Mouse (Mus musculus) MEL (cell line): ENCODE results near the gene Gucd1. TPM values are rescaled to one million over a fixed set of nuclear protein-coding genes. Genes with fewer than 3 reads are reported as not detected.

Experiments
- DNase-seq: peaks from one replicate; pipeline ENCODE4 v3.0.0; 2011; ENCODE audit warnings: low read depth, low spot score
- H3K27ac ChIP-seq: 2 replicates; pipeline ENCODE4 v1.5.1; 2012; ENCODE audit warnings: low read depth, mild to moderate bottlenecking, control low read depth, low read length, moderate library complexity; ENCODE audit not compliant: control insufficient read depth
- H3K27me3 ChIP-seq, 2 experiments: fragments of 150-350 bp in 1 of 2; sonication (generic) in 1 of 2; 2 replicates each; pipeline ENCODE4 v1.6.1; 2012; ENCODE audit warnings: low read length in 2 of 2, mild to moderate bottlenecking in 2 of 2, improper control_type of control experiment in 1 of 2, moderate library complexity in 1 of 2; ENCODE audit not compliant: insufficient read depth in 2 of 2, control insufficient read depth in 1 of 2
- H3K36me3 ChIP-seq, 2 experiments: 2 replicates each; pipeline ENCODE4 v1.6.1; 2012 to 2014; ENCODE audit warnings: low read length in 2 of 2, improper control_type of control experiment in 1 of 2, inconsistent platforms in 1 of 2, mild to moderate bottlenecking in 1 of 2; ENCODE audit not compliant: insufficient read depth in 2 of 2, control insufficient read depth in 1 of 2
- H3K4me1 ChIP-seq, 2 experiments: fragments of 150-350 bp in 1 of 2; sonication (generic) in 1 of 2; 2 replicates each; pipeline ENCODE4 v1.6.1; 2012; ENCODE audit warnings: low read length in 2 of 2, improper control_type of control experiment in 1 of 2, mild to moderate bottlenecking in 1 of 2; ENCODE audit not compliant: insufficient read depth in 2 of 2, control insufficient read depth in 1 of 2
- H3K4me3 ChIP-seq, 2 experiments: fragments of 150-350 bp in 1 of 2; sonication (generic) in 1 of 2; 2 replicates each; pipeline ENCODE4 v1.5.1; 2012; ENCODE audit warnings: low read depth in 2 of 2, low read length in 2 of 2, mild to moderate bottlenecking in 2 of 2, moderate library complexity in 2 of 2, control low read depth in 1 of 2, improper control_type of control experiment in 1 of 2; ENCODE audit not compliant: control insufficient read depth in 1 of 2, insufficient read depth in 1 of 2
- H3K79me2 ChIP-seq: 2 replicates; pipeline ENCODE4 v1.6.1; 2012; ENCODE audit warnings: mild to moderate bottlenecking, low read length, moderate library complexity; ENCODE audit not compliant: control insufficient read depth, poor library complexity, insufficient read depth
- H3K9ac ChIP-seq: 2 replicates; pipeline ENCODE4 v1.6.1; 2012; ENCODE audit warnings: low read depth, mild to moderate bottlenecking, control low read depth, low read length, moderate library complexity; ENCODE audit not compliant: control insufficient read depth, poor library complexity, severe bottlenecking
- H3K9me3 ChIP-seq: fragments of 150-350 bp; sonication (generic); replicated peaks from 2 replicates; pipeline ENCODE4 v1.6.1; 2012; ENCODE audit warnings: mild to moderate bottlenecking, low read length, improper control_type of control experiment, moderate library complexity; ENCODE audit not compliant: insufficient read depth
- BHLHE40 ChIP-seq: IDR thresholded peaks from 2 replicates; pipeline ENCODE4 v1.6.1; 2012; ENCODE audit warnings: low read depth, mild to moderate bottlenecking, inconsistent platforms, low read length, improper control_type of control experiment, borderline replicate concordance
- CHD1 ChIP-seq: IDR thresholded peaks from 2 replicates; pipeline ENCODE4 v1.6.1; 2012; ENCODE audit warnings: low read depth, mild to moderate bottlenecking, inconsistent platforms, low read length, improper control_type of control experiment
- CHD2 ChIP-seq: IDR thresholded peaks from 2 replicates; pipeline ENCODE4 v1.6.1; 2011; ENCODE audit warnings: low read length, improper control_type of control experiment
- ELF1 ChIP-seq: IDR thresholded peaks from 2 replicates; pipeline ENCODE4 v1.6.1; 2014; ENCODE audit warnings: low read depth, mild to moderate bottlenecking, inconsistent platforms, low read length, improper control_type of control experiment, moderate library complexity
- EP300 ChIP-seq, 2 experiments: IDR thresholded peaks; 2 replicates each; pipeline ENCODE4 v1.6.1; 2011; ENCODE audit warnings: improper control_type of control experiment in 2 of 2, low read length in 2 of 2, low read depth in 1 of 2, mild to moderate bottlenecking in 1 of 2
- GABPA ChIP-seq: IDR thresholded peaks from 2 replicates; pipeline ENCODE4 v1.6.1; 2012; ENCODE audit warnings: low read depth, mild to moderate bottlenecking, inconsistent platforms, low read length, improper control_type of control experiment, moderate library complexity
- GATA1 ChIP-seq: IDR thresholded peaks from 2 replicates; pipeline ENCODE4 v1.6.1; 2011; ENCODE audit warnings: low read depth, low read length, improper control_type of control experiment
- HCFC1 ChIP-seq: IDR thresholded peaks from 2 replicates; pipeline ENCODE4 v1.6.1; 2012; ENCODE audit warnings: low read depth, mild to moderate bottlenecking, inconsistent platforms, low read length, improper control_type of control experiment, moderate library complexity
- JUND ChIP-seq: IDR thresholded peaks from 2 replicates; pipeline ENCODE4 v1.6.1; 2011; ENCODE audit warnings: low read depth, mild to moderate bottlenecking, improper control_type of control experiment, low read length
- KAT2A ChIP-seq: conservative IDR thresholded peaks from 2 replicates; pipeline ENCODE4 v1.6.1; 2012; ENCODE audit warnings: low read depth, low read length, improper control_type of control experiment, inconsistent platforms
- MAFK ChIP-seq: IDR thresholded peaks from 2 replicates; pipeline ENCODE4 v1.6.1; 2011; ENCODE audit warnings: low read depth, mild to moderate bottlenecking, low read length, improper control_type of control experiment, borderline replicate concordance
- MAX ChIP-seq: IDR thresholded peaks from 2 replicates; pipeline ENCODE4 v1.6.1; 2011; ENCODE audit warnings: low read length, improper control_type of control experiment
- MAZ ChIP-seq: IDR thresholded peaks from 2 replicates; pipeline ENCODE4 v1.6.1; 2012; ENCODE audit warnings: low read depth, mild to moderate bottlenecking, inconsistent platforms, low read length, improper control_type of control experiment
- MEF2A ChIP-seq: IDR thresholded peaks from 2 replicates; pipeline ENCODE4 v1.6.1; 2014; ENCODE audit warnings: low read depth, mild to moderate bottlenecking, inconsistent platforms, low read length, improper control_type of control experiment; ENCODE audit not compliant: poor library complexity, insufficient replicate concordance, severe bottlenecking; ENCODE audit errors: extremely low read depth
- MXI1 ChIP-seq: IDR thresholded peaks from 2 replicates; pipeline ENCODE4 v1.6.1; 2011; ENCODE audit warnings: mild to moderate bottlenecking, low read depth, low read length, improper control_type of control experiment
- MYB ChIP-seq: IDR thresholded peaks from 2 replicates; pipeline ENCODE4 v1.6.1; 2011; ENCODE audit warnings: mild to moderate bottlenecking, low read depth, low read length, improper control_type of control experiment
- MYC ChIP-seq: IDR thresholded peaks from 2 replicates; pipeline ENCODE4 v1.6.1; 2011; ENCODE audit warnings: low read depth, mild to moderate bottlenecking, low read length, improper control_type of control experiment, moderate library complexity
- NELFE ChIP-seq: IDR thresholded peaks from 2 replicates; pipeline ENCODE4 v1.6.1; 2011; ENCODE audit warnings: low read depth, low read length, improper control_type of control experiment
- NRF1 ChIP-seq: IDR thresholded peaks from 2 replicates; pipeline ENCODE4 v1.6.1; 2014; ENCODE audit warnings: low read depth, mild to moderate bottlenecking, inconsistent platforms, low read length, improper control_type of control experiment, moderate library complexity; ENCODE audit not compliant: poor library complexity, insufficient read depth, severe bottlenecking
- POLR2A ChIP-seq, 2 experiments: IDR thresholded peaks; 2 replicates each; pipeline ENCODE4 v1.6.1; 2011 to 2012; ENCODE audit warnings: low read length in 2 of 2, mild to moderate bottlenecking in 2 of 2, control low read depth in 1 of 2, improper control_type of control experiment in 1 of 2, low read depth in 1 of 2, moderate library complexity in 1 of 2; ENCODE audit not compliant: control insufficient read depth in 1 of 2, insufficient read depth in 1 of 2, poor library complexity in 1 of 2
- POLR2AphosphoS2 ChIP-seq: IDR thresholded peaks from 2 replicates; pipeline ENCODE4 v1.6.1; 2011; ENCODE audit warnings: low read length, improper control_type of control experiment
- POLR2AphosphoS5 ChIP-seq: IDR thresholded peaks from 2 replicates; pipeline ENCODE4 v1.6.1; 2012; ENCODE audit warnings: low read depth, borderline replicate concordance, mild to moderate bottlenecking, inconsistent platforms, low read length, moderate library complexity, mixed read lengths
- RCOR1 ChIP-seq: IDR thresholded peaks from 2 replicates; pipeline ENCODE4 v1.6.1; 2012; ENCODE audit warnings: low read depth, mild to moderate bottlenecking, inconsistent platforms, low read length, improper control_type of control experiment
- SIN3A ChIP-seq: IDR thresholded peaks from 2 replicates; pipeline ENCODE4 v1.6.1; 2012; ENCODE audit warnings: low read length, improper control_type of control experiment, inconsistent platforms
- SMC3 ChIP-seq: IDR thresholded peaks from 2 replicates; pipeline ENCODE4 v1.6.1; 2011; ENCODE audit warnings: low read depth, low read length, improper control_type of control experiment
- TAL1 ChIP-seq: IDR thresholded peaks from 2 replicates; pipeline ENCODE4 v1.6.1; 2012; ENCODE audit warnings: mild to moderate bottlenecking, inconsistent platforms, low read length, moderate library complexity, mixed read lengths
- TBP ChIP-seq: IDR thresholded peaks from 2 replicates; pipeline ENCODE4 v1.8.0; 2011; ENCODE audit warnings: low read depth, low read length, improper control_type of control experiment
- TCF12 ChIP-seq: IDR thresholded peaks from 2 replicates; pipeline ENCODE4 v1.6.1; 2014; ENCODE audit warnings: low read depth, mild to moderate bottlenecking, inconsistent platforms, low read length, improper control_type of control experiment, moderate library complexity
- UBTF ChIP-seq: IDR thresholded peaks from 2 replicates; pipeline ENCODE4 v1.6.1; 2012; ENCODE audit warnings: low read depth, mild to moderate bottlenecking, inconsistent platforms, low read length, improper control_type of control experiment, moderate library complexity, borderline replicate concordance; ENCODE audit not compliant: insufficient read depth
- USF1 ChIP-seq: IDR thresholded peaks from 2 replicates; pipeline ENCODE4 v1.6.1; 2014; ENCODE audit warnings: low read depth, mild to moderate bottlenecking, inconsistent platforms, low read length, improper control_type of control experiment, moderate library complexity
- USF2 ChIP-seq, 2 experiments: IDR thresholded peaks; 2 replicates each; pipeline ENCODE4 v1.6.1; 2011 to 2012; ENCODE audit warnings: improper control_type of control experiment in 2 of 2, low read length in 2 of 2, borderline replicate concordance in 1 of 2, inconsistent platforms in 1 of 2, low read depth in 1 of 2, mild to moderate bottlenecking in 1 of 2; ENCODE audit not compliant: insufficient read depth in 1 of 2
- ZC3H11A ChIP-seq: IDR thresholded peaks from 2 replicates; pipeline ENCODE4 v1.6.1; 2012; ENCODE audit warnings: low read depth, mild to moderate bottlenecking, inconsistent platforms, low read length, improper control_type of control experiment
- ZMIZ1 ChIP-seq: IDR thresholded peaks from 2 replicates; pipeline ENCODE4 v1.6.1; 2012; ENCODE audit warnings: low read depth, mild to moderate bottlenecking, inconsistent platforms, low read length, improper control_type of control experiment, moderate library complexity
- ZNF384 ChIP-seq: IDR thresholded peaks from 2 replicates; pipeline ENCODE4 v1.6.1; 2012; ENCODE audit warnings: low read depth, mild to moderate bottlenecking, inconsistent platforms, low read length, improper control_type of control experiment
- polyA plus RNA-seq, 2 experiments: library from polyadenylated mRNA; stranded (reverse) in 1 of 2; unstranded in 1 of 2; fragments of >175 nt in 1 of 2; fragments of >200 nt in 1 of 2; gene quantifications; 2 replicates each; pipeline versions ENCODE4 v1.2.1 to v1.2.4; 2012; ENCODE audit warnings: low replicate concordance in 2 of 2, low read depth in 1 of 2; ENCODE audit not compliant: insufficient read length in 2 of 2, insufficient read depth in 1 of 2, missing spikeins in 1 of 2
- total RNA-seq: library from RNA; depleted of rRNA; stranded (reverse); fragments of 300-350 nt; gene quantifications from 2 replicates; pipeline ENCODE4 v1.2.3, GENCODE M21; 2012

Gucd1 gene
- total and polyA plus RNA-seq, 3 experiments, result 18.7 to 30.7 TPM; not detected in 1

DNA sequence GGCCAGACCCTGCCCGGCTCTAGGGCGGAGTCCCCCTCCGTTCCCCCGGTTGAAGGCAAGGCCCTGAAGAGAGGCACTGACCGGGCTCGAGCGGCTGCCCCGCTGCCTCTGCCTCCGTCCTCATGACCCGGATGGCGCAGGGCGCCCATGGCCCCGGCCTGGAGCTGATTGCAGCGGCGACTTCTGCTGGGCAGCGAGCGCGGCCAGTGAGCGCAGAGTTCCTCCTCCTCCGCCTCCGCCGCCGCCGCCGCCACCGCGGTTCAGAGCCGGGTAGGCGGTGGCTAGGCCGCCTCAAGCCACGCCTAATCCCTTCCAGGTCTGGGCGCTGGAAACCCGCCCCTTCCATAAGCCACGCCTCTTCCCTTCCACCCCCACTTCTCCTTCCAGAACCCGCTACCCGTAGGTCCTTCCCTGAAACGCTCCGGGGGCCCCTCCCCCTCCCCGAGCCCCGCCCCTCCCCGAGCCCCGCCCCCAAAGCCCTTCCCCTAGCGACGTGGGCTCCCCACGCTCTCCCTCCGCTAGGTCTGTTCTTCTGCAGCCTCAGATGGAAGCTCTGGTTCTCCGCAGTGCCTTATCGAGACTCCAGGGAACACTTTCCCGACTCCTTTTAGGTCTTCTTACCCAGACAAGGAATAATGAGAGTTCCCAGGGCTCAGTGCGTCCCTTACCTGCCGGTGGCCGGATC, 557 bp downstream of the Gucd1 start, which contains the start of gene Snrpd3:
Gene Snrpd3, plus strand, starts transcription at position 479 of the 685 bp plus-strand sequence.
- H3K9me3 ChIP-seq, result no peaks in the 10 kb centered on the region
- peak; percentile 98 for DNase-seq
- peak within 1 kb of the TSS; percentile 79 to 97 for H3K4me3 ChIP-seq
- H3K79me2 ChIP-seq, result peaks cover 50% of the 10 kb centered on the region
- H3K4me1 ChIP-seq, result peaks cover 15 to 34% of the 10 kb centered on the region in 2 experiments
- H3K9ac ChIP-seq, result peak within 1 kb of the TSS; percentile 93
- H3K27me3 ChIP-seq, result no peaks in the 10 kb centered on the region
- peaks cover 9 to 46% of the 10 kb centered on the region in 2 experiments; a peak in 3 of 4 replicates for H3K36me3 ChIP-seq
- H3K27ac ChIP-seq, result peak within 1 kb of the TSS; percentile 96
- TF ChIP-seq RCOR1 (no peak), NELFE (peak; percentile 65), ZMIZ1 (peak; percentile 45; the same call in 1 of the 2 replicates), JUND (no peak), MAX (no peak), MYB (no peak), NRF1 (no peak), USF2 (IDR thresholded peaks at IDR 0.05; ENCODE audit: borderline replicate concordance in 1 of 2, insufficient read depth in 1 of 2, low read depth in 1 of 2, low read length in 2 of 2) (no peak), MYC (no peak), GABPA (no peak), KAT2A (no peak), TCF12 (peak; percentile 31; the same call in 1 of the 2 replicates), POLR2AphosphoS5 (no peak), MAFK (no peak), CHD1 (peak; percentile 93; the same call in 1 of the 2 replicates), MXI1 (no peak; the same call in 1 of the 2 replicates), MEF2A (no peak), POLR2A (IDR thresholded peaks at IDR 0.05; ENCODE audit: control insufficient read depth in 1 of 2, insufficient read depth in 1 of 2, low read depth in 1 of 2, low read length in 2 of 2, poor library complexity in 1 of 2) (peak; percentile 46 to 65; a peak in 3 of 4 replicates), SIN3A (no peak), TAL1 (no peak), ZC3H11A (no peak), CHD2 (peak; percentile 12; the same call in 1 of the 2 replicates), ZNF384 (no peak), BHLHE40 (no peak), MAZ (no peak; the same call in 1 of the 2 replicates), POLR2AphosphoS2 (peak; percentile 64), TBP (no peak), SMC3 (no peak), GATA1 (no peak), USF1 (no peak), HCFC1 (no peak), EP300 (IDR thresholded peaks at IDR 0.05; ENCODE audit: low read depth in 1 of 2, low read length in 2 of 2) (no peak), ELF1 (0 out of 2 replicates have a peak, but pooled peaks have one; percentile 40), UBTF (0 out of 2 replicates have a peak, but pooled peaks have one; percentile 44)
